Mouse (Mus musculus) CD8-positive naive resting alpha-beta T cell, adult 57 days (primary cell): ENCODE results near the gene Gm20806. TPM values are rescaled to one million over a fixed set of nuclear protein-coding genes. Genes with fewer than 3 reads are reported as not detected.

ENCODE experiments used
- total RNA-seq: library from RNA; stranded (reverse); gene quantifications from one replicate; pipeline ENCODE4 v1.2.4, GENCODE M21; 2023

The Gm20806 gene
- total RNA-seq: not detected

GRCm38 (mm10) chrY:78837956-78838355 is at the start of gene Gm20806:
Gm20806 (minus strand) TSS chrY:78838056.

